Mouse (Mus musculus): ENCODE results near the gene Sdr9c7. TPM values are rescaled to one million over a fixed set of nuclear protein-coding genes. Genes with fewer than 3 reads are reported as not detected.
A peak's percentile ranks its signal among the peaks of the same experiment; 100 is the strongest.

Sdr9c7 gene
- total and polyA plus RNA-seq, 2 experiments from 2014 or later = not detected

GRCm38 (mm10) chr10:127949596-127950130 lies 51.3 kb downstream of the Sdr9c7 start:
- no peak for ATAC-seq
- H3K27me3 ChIP-seq (ENCODE audit: insufficient read depth, low read length) = no peaks in the 10 kb centered on the region
- H3K9ac ChIP-seq = no peak overlapping the region
- H3K36me3 ChIP-seq (ENCODE audit: insufficient read depth) = no peaks in the 10 kb centered on the region
- no peak overlapping the region for H3K4me3 ChIP-seq (ENCODE audit: low read depth, low read length)
- H3K9me3 ChIP-seq (ENCODE audit: low read length) = no peaks in the 10 kb centered on the region
- WGBS = 78% methylated on average over 4 of the region's 4 CpGs
- no peak overlapping the region for H3K4me2 ChIP-seq (ENCODE audit: low read depth)
- H3K27ac ChIP-seq (ENCODE audit: low read depth, low read length) = no peak overlapping the region
- H3K4me1 ChIP-seq (ENCODE audit: insufficient read depth) = no peaks in the 10 kb centered on the region
- TF ChIP-seq CTCF (IDR thresholded peaks at IDR 0.05; ENCODE audit: low read depth) = no peak
- no peak for DNase-seq

- Histone ChIP-seq H3K4me3 (ENCODE audit: low read depth, low read length) (no peak overlapping the region), H3K9ac (no peak overlapping the region), H3K4me1 (ENCODE audit: insufficient read depth) (no peaks in the 10 kb centered on the region), H3K27me3 (ENCODE audit: insufficient read depth, low read length) (no peaks in the 10 kb centered on the region), H3K36me3 (ENCODE audit: insufficient read depth) (no peaks in the 10 kb centered on the region), H3K27ac (ENCODE audit: low read depth, low read length) (no peak overlapping the region), H3K9me3 (ENCODE audit: low read length) (no peaks in the 10 kb centered on the region), H3K4me2 (ENCODE audit: low read depth) (no peak overlapping the region)
- ATAC-seq = no peak
- WGBS = 86% methylated on average over 9 of the region's 9 CpGs
- DNase-seq = no peak
- no peak for TF ChIP-seq CTCF (IDR thresholded peaks at IDR 0.05; ENCODE audit: low read depth)
Measured at GRCm38 (mm10) chr10:127951390-127951789, 53.1 kb downstream of the Sdr9c7 start.

GRCm38 (mm10) chr10:127951821-127952220 lies 53.5 kb downstream of the Sdr9c7 start:
- Histone ChIP-seq H3K27ac (ENCODE audit: low read depth, low read length) (no peak overlapping the region), H3K9ac (no peak overlapping the region), H3K4me3 (ENCODE audit: low read depth, low read length) (no peak overlapping the region), H3K4me1 (ENCODE audit: insufficient read depth) (no peaks in the 10 kb centered on the region), H3K27me3 (ENCODE audit: insufficient read depth, low read length) (no peaks in the 10 kb centered on the region), H3K4me2 (ENCODE audit: low read depth) (no peak overlapping the region), H3K9me3 (ENCODE audit: low read length) (no peaks in the 10 kb centered on the region), H3K36me3 (ENCODE audit: insufficient read depth) (no peaks in the 10 kb centered on the region)
- no peak for ATAC-seq
- DNase-seq = no peak
- WGBS = 83% methylated on average over 4 of the region's 4 CpGs
- TF ChIP-seq CTCF (IDR thresholded peaks at IDR 0.05; ENCODE audit: low read depth) = no peak

GRCm38 (mm10) chr10:127955034-127955433 lies 56.7 kb downstream of the Sdr9c7 start:
- Histone ChIP-seq H3K27me3 (ENCODE audit: insufficient read depth, low read length) (no peaks in the 10 kb centered on the region), H3K4me1 (ENCODE audit: insufficient read depth) (no peaks in the 10 kb centered on the region), H3K27ac (ENCODE audit: low read depth, low read length) (no peak overlapping the region), H3K4me3 (ENCODE audit: low read depth, low read length) (no peak overlapping the region), H3K9ac (no peak overlapping the region), H3K9me3 (ENCODE audit: low read length) (no peaks in the 10 kb centered on the region), H3K36me3 (ENCODE audit: insufficient read depth) (no peaks in the 10 kb centered on the region), H3K4me2 (ENCODE audit: low read depth) (no peak overlapping the region)
- ATAC-seq (no peak), DNase-seq (no peak)
- 74% methylated on average over 4 of the region's 4 CpGs for WGBS
- TF ChIP-seq CTCF (IDR thresholded peaks at IDR 0.05; ENCODE audit: low read depth) = no peak

GRCm38 (mm10) chr10:127956168-127956816 lies 58.0 kb downstream of the Sdr9c7 start:
- Histone ChIP-seq H3K36me3 (ENCODE audit: insufficient read depth) (no peaks in the 10 kb centered on the region), H3K27ac (ENCODE audit: low read depth, low read length) (no peak overlapping the region), H3K27me3 (ENCODE audit: insufficient read depth, low read length) (no peaks in the 10 kb centered on the region), H3K9ac (no peak overlapping the region), H3K4me2 (ENCODE audit: low read depth) (no peak overlapping the region), H3K4me1 (ENCODE audit: insufficient read depth) (no peaks in the 10 kb centered on the region), H3K4me3 (ENCODE audit: low read depth, low read length) (no peak overlapping the region), H3K9me3 (ENCODE audit: low read length) (no peaks in the 10 kb centered on the region)
- TF ChIP-seq CTCF (IDR thresholded peaks at IDR 0.05; ENCODE audit: low read depth) = peak; percentile 71
- DNase-seq (peak; percentile 69), ATAC-seq (no peak)
- 60% methylated on average over 16 of the region's 16 CpGs for WGBS

GRCm38 (mm10) chr10:127959161-127959679 lies 60.9 kb downstream of the Sdr9c7 start:
- H3K27me3 ChIP-seq (ENCODE audit: insufficient read depth, low read length) = no peaks in the 10 kb centered on the region
- TF ChIP-seq CTCF (IDR thresholded peaks at IDR 0.05; ENCODE audit: low read depth) = no peak
- 92% methylated on average over 7 of the region's 7 CpGs for WGBS
- H3K36me3 ChIP-seq (ENCODE audit: insufficient read depth) = no peaks in the 10 kb centered on the region
- H3K4me2 ChIP-seq (ENCODE audit: low read depth) = no peak overlapping the region
- no peaks in the 10 kb centered on the region for H3K9me3 ChIP-seq (ENCODE audit: low read length)
- H3K9ac ChIP-seq = no peak overlapping the region
- DNase-seq = no peak
- no peak overlapping the region for H3K4me3 ChIP-seq (ENCODE audit: low read depth, low read length)
- no peaks in the 10 kb centered on the region for H3K4me1 ChIP-seq (ENCODE audit: insufficient read depth)
- H3K27ac ChIP-seq (ENCODE audit: low read depth, low read length) = no peak overlapping the region
- ATAC-seq = no peak

Other genes starting within 250 kb of the Sdr9c7 start
- 3.4 and 6.1 TPM in 2 replicates for gene Nemp1, start 231.6 kb upstream of the Sdr9c7 start, total RNA-seq (2014; rRNA removed)
- gene Nemp1, start 231.6 kb upstream of the Sdr9c7 start, polyA plus RNA-seq (2015; fragmentation: Nextera tagmentation; extraction: Ambion mirVana) = 2.8 and 3.2 TPM in 2 replicates
- 12.9 and 14.4 TPM in 2 replicates for gene Nab2, start 229.9 kb upstream of the Sdr9c7 start, total RNA-seq (2014; rRNA removed)
- gene Nab2, start 229.9 kb upstream of the Sdr9c7 start, polyA plus RNA-seq (2015; fragmentation: Nextera tagmentation; extraction: Ambion mirVana) = 4.5 and 4.8 TPM in 2 replicates
- 0.15 and 0.29 TPM in 2 replicates for gene Myo1a, start 193.3 kb upstream of the Sdr9c7 start, total RNA-seq (2014; rRNA removed)
- 0.28 and 0.35 TPM in 2 replicates for gene Myo1a, start 193.3 kb upstream of the Sdr9c7 start, polyA plus RNA-seq (2015; fragmentation: Nextera tagmentation; extraction: Ambion mirVana)
- 0.46 and 2.8 TPM in 2 replicates for gene Tac2, start 174.0 kb upstream of the Sdr9c7 start, total RNA-seq (2014; rRNA removed)
- gene Tac2, start 174.0 kb upstream of the Sdr9c7 start, polyA plus RNA-seq (2015; fragmentation: Nextera tagmentation; extraction: Ambion mirVana) = 6.0 and 9.1 TPM in 2 replicates
- 7.5 and 11.9 TPM in 2 replicates for gene Zbtb39, start 159.0 kb upstream of the Sdr9c7 start, total RNA-seq (2014; rRNA removed)
- 2.3 and 2.4 TPM in 2 replicates for gene Zbtb39, start 159.0 kb upstream of the Sdr9c7 start, polyA plus RNA-seq (2015; fragmentation: Nextera tagmentation; extraction: Ambion mirVana)
- 0.62 and 1.3 TPM in 2 replicates for gene Gpr182, start 146.8 kb upstream of the Sdr9c7 start, total RNA-seq (2014; rRNA removed)
- gene Gpr182, start 146.8 kb upstream of the Sdr9c7 start, polyA plus RNA-seq (2015; fragmentation: Nextera tagmentation; extraction: Ambion mirVana) = 1.5 and 1.7 TPM in 2 replicates
- 0.24 TPM in 1 of 2 replicates, not detected in the other for gene Rdh1, start 138.8 kb upstream of the Sdr9c7 start, total RNA-seq (2014; rRNA removed)
- not detected in 2 replicates for gene Rdh1, start 138.8 kb upstream of the Sdr9c7 start, polyA plus RNA-seq (2015; fragmentation: Nextera tagmentation; extraction: Ambion mirVana)
- gene Rdh16f1, start 138.7 kb upstream of the Sdr9c7 start, total RNA-seq (2014; rRNA removed) = not detected in 2 replicates
- not detected in 2 replicates for gene Rdh16f1, start 138.7 kb upstream of the Sdr9c7 start, polyA plus RNA-seq (2015; fragmentation: Nextera tagmentation; extraction: Ambion mirVana)
- 0.57 and 0.69 TPM in 2 replicates for gene Rdh9, start 122.1 kb upstream of the Sdr9c7 start, total RNA-seq (2014; rRNA removed)
- gene Rdh9, start 122.1 kb upstream of the Sdr9c7 start, polyA plus RNA-seq (2015; fragmentation: Nextera tagmentation; extraction: Ambion mirVana) = 0.62 and 0.68 TPM in 2 replicates
- gene Rdh16, start 97.4 kb upstream of the Sdr9c7 start, total RNA-seq (2014; rRNA removed) = 0.08 TPM in 1 of 2 replicates, not detected in the other
- 0.07 TPM in 1 of 2 replicates, not detected in the other for gene Rdh16, start 97.4 kb upstream of the Sdr9c7 start, polyA plus RNA-seq (2015; fragmentation: Nextera tagmentation; extraction: Ambion mirVana)
- not detected in 2 replicates for gene Rdh19, start 48.6 kb upstream of the Sdr9c7 start, total RNA-seq (2014; rRNA removed)
- gene Rdh19, start 48.6 kb upstream of the Sdr9c7 start, polyA plus RNA-seq (2015; fragmentation: Nextera tagmentation; extraction: Ambion mirVana) = not detected in 2 replicates
- not detected in 2 replicates for gene Rdh16f2, start 32.0 kb upstream of the Sdr9c7 start, total RNA-seq (2014; rRNA removed)
- not detected in 2 replicates for gene Rdh16f2, start 32.0 kb upstream of the Sdr9c7 start, polyA plus RNA-seq (2015; fragmentation: Nextera tagmentation; extraction: Ambion mirVana)
- not detected in 2 replicates for gene Rdh7, start 9.7 kb upstream of the Sdr9c7 start, total RNA-seq (2014; rRNA removed)
- gene Rdh7, start 9.7 kb upstream of the Sdr9c7 start, polyA plus RNA-seq (2015; fragmentation: Nextera tagmentation; extraction: Ambion mirVana) = not detected in 2 replicates
- not detected in 2 replicates for gene Hsd17b6, start 109.1 kb downstream of the Sdr9c7 start, total RNA-seq (2014; rRNA removed)
- gene Hsd17b6, start 109.1 kb downstream of the Sdr9c7 start, polyA plus RNA-seq (2015; fragmentation: Nextera tagmentation; extraction: Ambion mirVana) = not detected in 2 replicates
- 22.9 and 33.2 TPM in 2 replicates for gene Prim1, start 116.7 kb downstream of the Sdr9c7 start, total RNA-seq (2014; rRNA removed)
- 35.5 and 37.3 TPM in 2 replicates for gene Prim1, start 116.7 kb downstream of the Sdr9c7 start, polyA plus RNA-seq (2015; fragmentation: Nextera tagmentation; extraction: Ambion mirVana)
- gene Naca, start 137.1 kb downstream of the Sdr9c7 start, total RNA-seq (2014; rRNA removed) = 630 and 780 TPM in 2 replicates
- 527 and 662 TPM in 2 replicates for gene Naca, start 137.1 kb downstream of the Sdr9c7 start, polyA plus RNA-seq (2015; fragmentation: Nextera tagmentation; extraction: Ambion mirVana)
- 146 and 157 TPM in 2 replicates for gene Ptges3, start 160.4 kb downstream of the Sdr9c7 start, total RNA-seq (2014; rRNA removed)
- gene Ptges3, start 160.4 kb downstream of the Sdr9c7 start, polyA plus RNA-seq (2015; fragmentation: Nextera tagmentation; extraction: Ambion mirVana) = 439 and 454 TPM in 2 replicates
- gene Atp5b, start 184.8 kb downstream of the Sdr9c7 start, total RNA-seq (2014; rRNA removed) = 2,470 and 2,914 TPM in 2 replicates
- 2,164 and 2,181 TPM in 2 replicates for gene Atp5b, start 184.8 kb downstream of the Sdr9c7 start, polyA plus RNA-seq (2015; fragmentation: Nextera tagmentation; extraction: Ambion mirVana)
- gene Baz2a, start 193.1 kb downstream of the Sdr9c7 start, total RNA-seq (2014; rRNA removed) = 9.3 and 10.0 TPM in 2 replicates
- gene Baz2a, start 193.1 kb downstream of the Sdr9c7 start, polyA plus RNA-seq (2015; fragmentation: Nextera tagmentation; extraction: Ambion mirVana) = 3.8 and 7.0 TPM in 2 replicates